Mouse (Mus musculus): ENCODE measurements around the gene Gm10974. TPM values are rescaled to one million over a fixed set of nuclear protein-coding genes. Genes with fewer than 3 reads are reported as not detected.

The Gm10974 gene
- polyA plus RNA-seq, 1 experiment: not detected

GRCm38 (mm10) chr7:66340044-66340443, 25.7 kb upstream of the Gm10974 start:
- TF ChIP-seq CTCF (IDR thresholded peaks at IDR 0.05; ENCODE audit: borderline replicate concordance, extremely low read depth, insufficient read depth, insufficient read length) (no peak), POLR2A (IDR thresholded peaks at IDR 0.05; ENCODE audit: borderline replicate concordance, extremely low read depth, insufficient read depth, insufficient read length, poor library complexity, severe bottlenecking) (no peak)
- no peak for DNase-seq (ENCODE audit: low read depth)

- TF ChIP-seq POLR2A (IDR thresholded peaks at IDR 0.05; ENCODE audit: borderline replicate concordance, extremely low read depth, insufficient read depth, insufficient read length, poor library complexity, severe bottlenecking): no peak
- peak; percentile 55; the same call in 1 of the 2 replicates for TF ChIP-seq CTCF (IDR thresholded peaks at IDR 0.05; ENCODE audit: borderline replicate concordance, extremely low read depth, insufficient read depth, insufficient read length)
Measured at GRCm38 (mm10) chr7:66342323-66342722, 23.4 kb upstream of the Gm10974 start.

GRCm38 (mm10) chr7:66342831-66343230, 22.9 kb upstream of the Gm10974 start:
- TF ChIP-seq POLR2A (IDR thresholded peaks at IDR 0.05; ENCODE audit: borderline replicate concordance, extremely low read depth, insufficient read depth, insufficient read length, poor library complexity, severe bottlenecking) (no peak), CTCF (IDR thresholded peaks at IDR 0.05; ENCODE audit: borderline replicate concordance, extremely low read depth, insufficient read depth, insufficient read length) (no peak)
- DNase-seq (ENCODE audit: low read depth): no peak

More at GRCm38 (mm10) chr7:66342323-66342722, 23.4 kb upstream of the Gm10974 start:
- peak; percentile 48 for DNase-seq (ENCODE audit: low read depth)

GRCm38 (mm10) chr7:66343307-66343706, 22.4 kb upstream of the Gm10974 start:
- TF ChIP-seq CTCF (IDR thresholded peaks at IDR 0.05; ENCODE audit: borderline replicate concordance, extremely low read depth, insufficient read depth, insufficient read length) (no peak), POLR2A (IDR thresholded peaks at IDR 0.05; ENCODE audit: borderline replicate concordance, extremely low read depth, insufficient read depth, insufficient read length, poor library complexity, severe bottlenecking) (no peak)
- no peak for DNase-seq (ENCODE audit: low read depth)

- TF ChIP-seq CTCF (IDR thresholded peaks at IDR 0.05; ENCODE audit: borderline replicate concordance, extremely low read depth, insufficient read depth, insufficient read length) (no peak), POLR2A (IDR thresholded peaks at IDR 0.05; ENCODE audit: borderline replicate concordance, extremely low read depth, insufficient read depth, insufficient read length, poor library complexity, severe bottlenecking) (no peak)
- peak; percentile 75 for DNase-seq (ENCODE audit: low read depth)
Measured at GRCm38 (mm10) chr7:66346959-66347663, 18.6 kb upstream of the Gm10974 start.

- TF ChIP-seq POLR2A (IDR thresholded peaks at IDR 0.05; ENCODE audit: borderline replicate concordance, extremely low read depth, insufficient read depth, insufficient read length, poor library complexity, severe bottlenecking): no peak
- TF ChIP-seq CTCF (IDR thresholded peaks at IDR 0.05; ENCODE audit: borderline replicate concordance, extremely low read depth, insufficient read depth, insufficient read length): no peak
- DNase-seq (ENCODE audit: low read depth): no peak
Measured at GRCm38 (mm10) chr7:66348588-66348987, 17.1 kb upstream of the Gm10974 start.

- no peak for DNase-seq (ENCODE audit: low read depth)
- TF ChIP-seq POLR2A (IDR thresholded peaks at IDR 0.05; ENCODE audit: borderline replicate concordance, extremely low read depth, insufficient read depth, insufficient read length, poor library complexity, severe bottlenecking) (no peak), CTCF (IDR thresholded peaks at IDR 0.05; ENCODE audit: borderline replicate concordance, extremely low read depth, insufficient read depth, insufficient read length) (no peak)
Measured at GRCm38 (mm10) chr7:66349670-66350069, 16.0 kb upstream of the Gm10974 start.

- DNase-seq (ENCODE audit: low read depth): no peak
Measured at GRCm38 (mm10) chr7:66351074-66351473, 14.6 kb upstream of the Gm10974 start.

GRCm38 (mm10) chr7:66354911-66355310, 10.8 kb upstream of the Gm10974 start:
- no peak for TF ChIP-seq POLR2A (IDR thresholded peaks at IDR 0.05; ENCODE audit: borderline replicate concordance, extremely low read depth, insufficient read depth, insufficient read length, poor library complexity, severe bottlenecking)
- no peak for TF ChIP-seq CTCF (IDR thresholded peaks at IDR 0.05; ENCODE audit: borderline replicate concordance, extremely low read depth, insufficient read depth, insufficient read length)

More at GRCm38 (mm10) chr7:66351074-66351473, 14.6 kb upstream of the Gm10974 start:
- TF ChIP-seq CTCF (IDR thresholded peaks at IDR 0.05; ENCODE audit: borderline replicate concordance, extremely low read depth, insufficient read depth, insufficient read length) (no peak), POLR2A (IDR thresholded peaks at IDR 0.05; ENCODE audit: borderline replicate concordance, extremely low read depth, insufficient read depth, insufficient read length, poor library complexity, severe bottlenecking) (no peak)

GRCm38 (mm10) chr7:66355791-66356522, 9.7 kb upstream of the Gm10974 start:
- TF ChIP-seq CTCF (IDR thresholded peaks at IDR 0.05; ENCODE audit: borderline replicate concordance, extremely low read depth, insufficient read depth, insufficient read length): no peak
- no peak for TF ChIP-seq POLR2A (IDR thresholded peaks at IDR 0.05; ENCODE audit: borderline replicate concordance, extremely low read depth, insufficient read depth, insufficient read length, poor library complexity, severe bottlenecking)
- DNase-seq (ENCODE audit: low read depth): no peak

More at GRCm38 (mm10) chr7:66354911-66355310, 10.8 kb upstream of the Gm10974 start:
- no peak for DNase-seq (ENCODE audit: low read depth)

- TF ChIP-seq POLR2A (IDR thresholded peaks at IDR 0.05; ENCODE audit: borderline replicate concordance, extremely low read depth, insufficient read depth, insufficient read length, poor library complexity, severe bottlenecking) (no peak), CTCF (IDR thresholded peaks at IDR 0.05; ENCODE audit: borderline replicate concordance, extremely low read depth, insufficient read depth, insufficient read length) (no peak)
- DNase-seq (ENCODE audit: low read depth): no peak
Measured at GRCm38 (mm10) chr7:66358461-66358860, 7.2 kb upstream of the Gm10974 start.

Measured in brain, embryonic 14.5 days (tissue).